Mouse (Mus musculus) heart, adult 2 months (tissue): ENCODE measurements at regions not wholly inside any gene's neighbourhood (a gene's known extent, or its start where the extent isn't known, plus 50 kb on each side); places are given as distances from the start of the nearest gene placed in this dataset.

ENCODE experiments used
- DNase-seq, 2 experiments: peaks; one replicate each; pipeline ENCODE4 v3.0.0; 2021
- H3K27ac ChIP-seq: fragments of 200-600 bp; 2 replicates; pipeline ENCODE4 v1.8.1; 2022
- H3K27me3 ChIP-seq: fragments of 200-500 bp; 2 replicates; pipeline ENCODE4 v1.6.1; 2012; ENCODE audit warnings: mild to moderate bottlenecking, low read length, inconsistent platforms, mixed read lengths; ENCODE audit not compliant: control insufficient read depth, insufficient read depth
- H3K36me3 ChIP-seq: fragments of 200-500 bp; 2 replicates; pipeline ENCODE4 v1.6.1; 2012; ENCODE audit warnings: low read length, inconsistent platforms; ENCODE audit not compliant: control insufficient read depth, insufficient read depth
- H3K4me1 ChIP-seq: fragments of 200-500 bp; 2 replicates; pipeline ENCODE4 v1.6.1; 2011; ENCODE audit warnings: low read length; ENCODE audit not compliant: control insufficient read depth, insufficient read depth
- H3K4me3 ChIP-seq: fragments of 200-600 bp; 2 replicates; pipeline ENCODE4 v1.8.1; 2022
- H3K79me2 ChIP-seq: fragments of 200-500 bp; replicated peaks from 2 replicates; pipeline ENCODE4 v1.6.1; 2012; ENCODE audit warnings: mild to moderate bottlenecking, inconsistent platforms, low read length, moderate library complexity, mixed read lengths; ENCODE audit not compliant: control insufficient read depth, insufficient read depth
- H3K9ac ChIP-seq: fragments of 200-500 bp; 2 replicates; pipeline ENCODE4 v1.6.1; 2012; ENCODE audit warnings: low read depth, mild to moderate bottlenecking, control low read depth, inconsistent platforms, low read length, mixed read lengths
- CTCF ChIP-seq: fragments of 200-600 bp; IDR thresholded peaks from 2 replicates; pipeline ENCODE4 v1.8.1; 2022; ENCODE audit warnings: antibody characterized with exemption, mild to moderate bottlenecking, moderate library complexity
- EP300 ChIP-seq: fragments of 200-500 bp; IDR thresholded peaks from 2 replicates; pipeline ENCODE4 v1.6.1; 2011; ENCODE audit warnings: low read depth, low read length, control low read depth; ENCODE audit not compliant: insufficient read depth
- POLR2A ChIP-seq: fragments of 200-500 bp; IDR thresholded peaks from 2 replicates; pipeline ENCODE4 v1.6.1; 2011; ENCODE audit warnings: mild to moderate bottlenecking, low read depth, low read length, control low read depth; ENCODE audit not compliant: insufficient read depth
- WGBS: fragments of 180-500 bp; shearing (Covaris S2); methylation state at CpG from one replicate; pipeline ENCODE4 v1.1.7; 2018; 5-methylcytosine and 5-hydroxymethylcytosine counted together
- intact Hi-C: fragments of 180-260 bp; cut with DNase I; formaldehyde crosslinking; loops from one replicate; pipeline ENCODE4 v1.15.1; 2025

- no peak overlapping the region for H3K27ac ChIP-seq
- DNase-seq = no peak
- no peaks in the 10 kb centered on the region for H3K27me3 ChIP-seq
- H3K4me3 ChIP-seq = no peak overlapping the region
- WGBS = 89% methylated on average over 4 of the region's 4 CpGs
- peaks cover 1% of the 10 kb centered on the region; the same call in 1 of the 2 replicates for H3K4me1 ChIP-seq
- intact Hi-C loops = no loop called here
- no peaks in the 10 kb centered on the region for H3K36me3 ChIP-seq
- TF ChIP-seq EP300 = no peak
- no peak for TF ChIP-seq POLR2A
- TF ChIP-seq CTCF = no peak
- no peak overlapping the region for H3K9ac ChIP-seq
- no peaks in the 10 kb centered on the region for H3K79me2 ChIP-seq
These were observed 606.3 kb upstream of the Dmac1 start for GRCm38 (mm10) chr4:75884371-75884770.

GRCm38 (mm10) chr4:75869771-75870170 lies 591.7 kb upstream of the Dmac1 start:
- intact Hi-C loops = no loop called here
- no peaks in the 10 kb centered on the region for H3K27me3 ChIP-seq
- no peak overlapping the region for H3K27ac ChIP-seq
- no peaks in the 10 kb centered on the region for H3K79me2 ChIP-seq
- 81% methylated on average over 1 of the region's 1 CpGs for WGBS
- no peaks in the 10 kb centered on the region for H3K4me1 ChIP-seq
- H3K4me3 ChIP-seq = no peak overlapping the region
- H3K36me3 ChIP-seq = no peaks in the 10 kb centered on the region
- DNase-seq = no peak
- TF ChIP-seq EP300 (no peak), POLR2A (no peak), CTCF (no peak)
- no peak overlapping the region for H3K9ac ChIP-seq

- TF ChIP-seq EP300 (no peak), CTCF (no peak), POLR2A (no peak)
- Histone ChIP-seq H3K27me3 (no peaks in the 10 kb centered on the region), H3K4me1 (no peaks in the 10 kb centered on the region), H3K27ac (no peak overlapping the region), H3K36me3 (no peaks in the 10 kb centered on the region), H3K4me3 (no peak overlapping the region), H3K9ac (no peak overlapping the region), H3K79me2 (no peaks in the 10 kb centered on the region)
- intact Hi-C loops = no loop called here
- 80% methylated on average over 2 of the region's 2 CpGs for WGBS
- no peak for DNase-seq
These were observed 583.0 kb upstream of the Dmac1 start for GRCm38 (mm10) chr4:75861076-75861475.

GRCm38 (mm10) chr4:75857769-75858408 lies 579.8 kb upstream of the Dmac1 start:
- H3K36me3 ChIP-seq = no peaks in the 10 kb centered on the region
- no peak for DNase-seq
- TF ChIP-seq EP300 (no peak), POLR2A (no peak), CTCF (no peak)
- H3K4me3 ChIP-seq = no peak overlapping the region
- H3K27ac ChIP-seq = no peak overlapping the region
- intact Hi-C loops = no loop called here
- no peaks in the 10 kb centered on the region for H3K4me1 ChIP-seq
- 71% methylated on average over 2 of the region's 2 CpGs for WGBS
- H3K79me2 ChIP-seq = no peaks in the 10 kb centered on the region
- no peak overlapping the region for H3K9ac ChIP-seq
- H3K27me3 ChIP-seq = no peaks in the 10 kb centered on the region

- intact Hi-C loops = no loop called here
- WGBS = 76% methylated on average over 6 of the region's 6 CpGs
- H3K79me2 ChIP-seq = no peaks in the 10 kb centered on the region
- no peak for DNase-seq
- TF ChIP-seq EP300 = no peak
- no peak for TF ChIP-seq POLR2A
- TF ChIP-seq CTCF = no peak
- no peaks in the 10 kb centered on the region for H3K36me3 ChIP-seq
- H3K27ac ChIP-seq = no peak overlapping the region
- H3K4me1 ChIP-seq = no peaks in the 10 kb centered on the region
- H3K9ac ChIP-seq = no peak overlapping the region
- no peak overlapping the region for H3K4me3 ChIP-seq
- no peaks in the 10 kb centered on the region for H3K27me3 ChIP-seq
These were observed 577.7 kb upstream of the Dmac1 start for GRCm38 (mm10) chr4:75855688-75856296.

- H3K27me3 ChIP-seq = no peaks in the 10 kb centered on the region
- no peaks in the 10 kb centered on the region for H3K79me2 ChIP-seq
- intact Hi-C loops = no loop called here
- DNase-seq = no peak
- H3K9ac ChIP-seq = no peak overlapping the region
- H3K4me3 ChIP-seq = no peak overlapping the region
- TF ChIP-seq POLR2A = no peak
- TF ChIP-seq EP300 = no peak
- no peak for TF ChIP-seq CTCF
- WGBS = 98% methylated on average over 2 of the region's 2 CpGs
- no peak overlapping the region for H3K27ac ChIP-seq
- no peaks in the 10 kb centered on the region for H3K36me3 ChIP-seq
- H3K4me1 ChIP-seq = no peaks in the 10 kb centered on the region
These were observed 572.2 kb upstream of the Dmac1 start for GRCm38 (mm10) chr4:75850343-75850742.
